Mouse (Mus musculus) adrenal gland, postnatal 10 days (tissue): Measurements from ENCODE around the gene Atxn1. TPM values are rescaled to one million over a fixed set of nuclear protein-coding genes. Genes with fewer than 3 reads are reported as not detected.

Experiments used
- DNase-seq: peaks from one replicate; pipeline ENCODE4 v3.0.0; 2021; ENCODE audit warnings: mixed read lengths
- total RNA-seq, 2 experiments: library from RNA; stranded (reverse); gene quantifications; 2 replicates each; pipeline ENCODE4 v1.2.3; 2021

Gene Atxn1
- total RNA-seq, 2 experiments from 2014 or later = 25.2 to 41.2 TPM

DNA sequence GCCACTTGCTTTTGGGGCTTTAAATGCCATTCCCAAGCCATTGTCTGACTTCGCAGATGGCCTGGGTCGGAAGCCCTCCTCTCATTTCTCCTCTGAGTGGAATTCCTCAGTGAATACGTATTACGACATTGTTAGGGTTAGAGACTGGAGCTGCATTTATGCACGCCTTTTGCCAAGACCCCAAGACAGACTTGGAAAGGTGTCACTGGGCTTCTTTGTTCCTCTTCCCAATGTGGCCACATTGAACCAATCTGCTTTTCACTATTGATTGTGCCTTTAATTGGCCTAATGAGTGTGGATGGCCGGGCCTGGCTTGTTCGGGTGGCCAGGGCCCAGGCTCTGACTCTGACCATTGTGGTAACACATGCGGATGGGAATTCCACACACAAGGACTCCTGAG is 336.5 kb downstream of the Atxn1 start:
- no peak for DNase-seq

DNA sequence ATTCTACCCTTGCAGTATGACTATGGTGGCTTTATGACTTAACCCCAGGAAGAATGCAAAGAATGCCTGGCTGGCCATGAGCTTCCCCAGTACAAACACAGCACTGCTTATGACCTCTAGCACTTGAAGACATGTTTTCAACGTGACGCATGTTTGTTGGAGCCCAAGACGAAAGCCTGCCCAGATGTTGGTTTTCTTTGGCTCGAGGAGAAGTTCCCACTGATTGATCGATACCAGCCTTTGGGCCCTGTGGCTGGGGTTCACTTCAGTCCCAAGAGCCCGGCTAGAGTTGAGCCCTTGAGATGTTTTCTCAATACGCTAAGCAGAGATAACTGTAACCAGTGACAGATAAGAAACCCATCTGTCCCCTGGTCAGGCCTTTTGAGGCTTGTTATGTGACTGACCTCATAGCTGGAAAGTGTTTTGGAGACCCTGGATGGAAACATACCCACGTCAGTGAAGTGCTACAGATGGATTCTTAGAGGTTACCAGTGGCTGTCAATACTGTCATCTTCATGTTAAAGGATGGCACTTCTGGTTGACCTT is 337.5 kb downstream of the Atxn1 start:
- no peak for DNase-seq

DNA sequence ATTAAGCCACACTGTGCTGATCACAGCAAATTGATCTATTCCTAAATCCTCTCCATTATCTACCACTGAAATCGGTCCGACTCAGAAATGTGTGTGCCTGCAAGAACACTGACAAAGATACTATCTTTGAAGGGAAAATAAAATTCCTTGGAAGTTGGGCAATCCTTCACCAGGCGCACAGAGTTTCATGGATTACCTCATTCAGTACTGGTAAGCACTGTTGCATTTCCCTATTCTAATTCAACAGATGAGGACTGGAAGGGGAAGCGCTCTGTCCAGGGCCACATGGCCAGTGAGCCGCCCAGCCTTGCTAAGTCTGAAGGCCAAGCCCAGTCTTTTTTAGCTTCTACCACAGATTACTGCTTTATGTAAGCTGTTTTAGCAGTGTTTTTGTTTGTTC is 339.1 kb downstream of the Atxn1 start:
- no peak for DNase-seq

DNA sequence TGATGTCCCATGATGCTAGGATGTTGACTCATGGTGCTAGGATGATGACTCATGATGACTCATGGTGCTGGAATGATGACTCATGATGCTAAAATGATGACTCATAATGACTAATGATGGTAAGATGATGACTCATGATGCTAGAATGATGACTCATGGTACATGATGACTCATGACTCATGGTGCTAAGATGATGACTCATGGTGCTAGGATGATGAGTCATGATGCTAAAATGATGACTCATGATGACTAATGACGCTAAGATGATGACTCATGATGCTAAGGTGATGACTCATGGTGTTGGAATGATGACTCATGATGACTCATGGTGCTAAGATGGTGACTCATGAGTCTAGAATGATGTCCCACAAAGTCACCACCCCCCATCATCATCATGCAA is 341.0 kb downstream of the Atxn1 start:
- DNase-seq = no peak

DNA sequence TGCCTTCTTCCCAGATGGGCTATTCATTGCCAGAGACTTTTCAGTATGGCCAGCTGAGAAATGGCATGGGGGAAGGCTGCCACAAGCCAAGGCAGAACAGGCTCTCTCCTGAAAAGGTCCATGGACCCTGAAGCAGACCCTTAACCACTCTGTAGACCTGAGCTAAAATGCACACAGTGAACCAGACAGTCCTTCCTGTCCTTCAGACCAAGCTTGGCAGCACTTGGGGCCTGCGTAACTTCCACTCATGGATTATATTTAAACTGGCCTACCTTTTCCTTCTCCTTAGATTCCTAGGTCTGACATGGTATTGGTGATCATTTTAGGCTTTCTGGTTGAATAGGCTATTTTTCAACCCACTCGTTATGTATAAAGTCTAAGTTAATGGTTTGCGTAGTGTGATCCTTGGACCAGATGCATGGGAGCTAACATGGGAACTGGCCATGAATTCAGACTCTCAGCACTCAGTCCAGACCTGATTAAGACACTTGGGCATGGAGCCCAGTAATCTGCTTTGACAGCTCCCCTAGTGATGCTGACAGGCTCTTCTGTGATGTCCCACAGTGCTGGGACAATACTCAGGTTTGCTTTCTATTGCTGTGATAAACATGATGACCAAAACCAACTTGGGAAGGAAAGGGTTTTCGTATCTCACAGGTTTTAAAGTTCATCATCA is 341.8 kb downstream of the Atxn1 start:
- DNase-seq = no peak

DNA sequence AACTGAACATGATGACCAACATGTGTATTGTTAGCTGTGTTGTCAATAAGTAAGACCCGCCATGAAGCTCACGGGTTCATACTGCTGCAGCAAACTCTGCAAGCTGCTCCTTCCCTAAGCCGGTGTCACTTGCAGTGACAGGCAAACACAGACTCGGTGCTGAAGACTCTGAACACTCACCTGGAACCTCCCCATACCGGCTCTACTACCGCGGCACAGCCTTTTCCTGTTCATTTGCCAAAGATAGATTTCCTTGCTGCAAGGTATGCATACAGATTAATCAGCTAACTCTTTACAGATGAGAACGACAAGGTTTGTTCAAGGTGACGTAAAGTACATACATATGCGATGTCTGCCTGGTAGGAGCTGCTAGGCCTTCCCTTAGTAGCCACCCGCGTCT is 344.1 kb downstream of the Atxn1 start:
- no peak for DNase-seq

DNA sequence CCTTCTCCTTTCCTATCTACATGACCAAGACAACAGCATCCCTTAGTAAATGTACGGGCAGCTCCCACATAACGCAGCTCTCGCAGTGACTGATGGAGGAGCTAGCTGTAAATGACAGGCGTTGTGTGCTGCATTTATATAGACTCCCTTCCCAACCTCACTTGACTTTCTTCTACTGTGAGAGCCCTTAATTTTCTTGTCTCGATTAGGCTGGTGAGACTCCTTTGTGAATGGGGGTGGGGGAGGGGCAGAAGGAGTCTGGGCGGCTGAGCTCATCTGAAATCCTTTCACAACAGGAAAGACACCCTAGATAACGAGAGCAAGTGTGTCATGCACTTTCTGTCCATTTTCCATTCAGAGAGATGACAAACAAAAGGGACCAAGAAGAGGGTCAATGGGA is 344.5 kb downstream of the Atxn1 start:
- no peak for DNase-seq

DNA sequence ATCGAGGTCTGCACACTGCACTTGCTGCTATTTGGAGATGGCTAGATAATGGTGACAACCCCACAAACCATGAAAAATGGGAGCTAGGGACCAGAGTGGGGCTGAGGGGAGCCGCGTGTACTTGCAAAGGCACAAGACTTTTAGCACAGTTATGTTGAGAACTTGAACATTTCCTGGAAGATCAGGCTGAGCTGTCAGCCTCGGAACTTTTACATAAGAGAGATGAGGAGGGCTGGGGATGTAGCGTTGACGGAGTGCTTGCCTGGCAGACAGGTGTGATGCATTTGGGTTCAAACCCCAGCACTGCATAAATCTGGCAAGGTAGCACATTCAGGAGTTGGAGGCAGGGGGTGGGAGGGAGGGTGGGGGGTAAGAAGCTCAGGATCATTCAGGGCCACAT is 346.8 kb downstream of the Atxn1 start:
- no peak for DNase-seq

DNA sequence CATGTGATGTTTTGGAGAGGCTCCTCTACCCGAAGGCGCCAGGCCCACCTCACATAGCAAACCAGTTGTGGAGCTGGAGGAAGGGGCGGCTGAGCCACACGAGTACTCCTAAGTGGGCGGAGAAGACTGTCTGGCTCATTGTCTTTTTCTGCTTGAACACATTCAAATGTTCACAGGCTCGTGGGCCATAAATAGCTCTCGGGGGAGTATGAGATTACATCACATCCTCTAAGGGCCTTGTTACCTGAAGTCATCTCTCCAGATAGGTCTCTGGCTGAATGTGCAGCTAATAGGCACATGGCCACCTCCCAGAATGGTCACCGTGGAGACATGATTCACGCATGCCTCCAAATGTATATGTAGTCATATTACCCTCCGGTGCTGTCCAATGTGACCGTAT is 350.0 kb downstream of the Atxn1 start:
- DNase-seq = no peak

DNA sequence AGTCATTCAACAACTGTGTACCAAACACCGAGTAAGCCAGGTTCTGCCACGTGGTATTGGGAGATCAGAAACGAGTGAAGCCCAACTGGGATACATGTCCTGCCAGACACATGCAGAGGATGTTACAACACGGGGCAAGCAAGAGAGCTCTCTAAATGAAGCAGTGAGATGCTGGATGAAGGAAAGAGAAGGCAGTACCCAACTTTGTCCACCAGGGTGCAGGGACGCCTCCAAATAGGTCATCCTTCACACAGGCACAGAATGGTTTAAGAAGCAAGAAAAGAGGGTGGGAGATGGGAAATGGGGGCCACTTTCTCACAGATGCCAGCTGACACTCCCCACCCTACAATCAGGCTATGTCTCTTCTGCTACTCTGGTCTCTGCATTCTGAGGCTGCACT is 351.5 kb downstream of the Atxn1 start:
- peak; percentile 48 for DNase-seq

DNA sequence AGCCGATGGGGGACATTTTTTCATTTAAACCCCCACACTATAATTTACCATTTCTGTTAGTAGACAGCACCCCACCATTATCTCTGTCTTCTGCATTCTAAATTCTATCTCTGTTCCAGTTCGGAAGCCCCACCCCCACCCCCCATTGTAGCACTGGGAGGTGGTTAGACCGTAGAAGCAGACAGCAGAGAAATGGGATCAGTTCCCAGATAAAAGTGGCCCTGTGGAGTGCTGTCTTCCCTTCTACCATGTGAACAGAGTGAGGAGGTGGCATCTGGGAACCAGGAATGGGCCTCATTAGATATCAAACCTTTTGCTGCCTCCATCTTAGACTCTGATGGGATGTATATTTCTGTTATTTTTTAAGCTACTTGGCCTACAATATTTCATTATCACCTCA is 353.3 kb downstream of the Atxn1 start:
- no peak for DNase-seq

DNA sequence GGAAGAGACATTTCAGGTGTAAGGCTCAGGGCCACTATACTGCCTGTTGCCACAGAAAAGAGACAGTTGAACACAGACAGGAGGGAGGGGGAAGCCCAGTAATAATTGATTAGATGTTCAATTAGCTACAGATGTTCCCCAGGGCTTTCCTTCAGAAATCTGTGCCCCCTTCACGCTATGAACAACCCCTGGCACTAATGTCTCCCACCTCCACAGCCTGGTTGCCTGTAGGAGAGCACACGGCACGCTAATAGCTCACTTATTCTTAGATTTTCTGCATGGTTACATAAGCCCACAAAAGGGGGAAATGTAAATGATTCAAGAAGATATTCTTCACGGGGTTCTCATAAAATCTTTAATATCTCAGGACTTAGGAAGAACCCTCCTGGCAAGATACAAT is 355.3 kb downstream of the Atxn1 start:
- no peak for DNase-seq

DNA sequence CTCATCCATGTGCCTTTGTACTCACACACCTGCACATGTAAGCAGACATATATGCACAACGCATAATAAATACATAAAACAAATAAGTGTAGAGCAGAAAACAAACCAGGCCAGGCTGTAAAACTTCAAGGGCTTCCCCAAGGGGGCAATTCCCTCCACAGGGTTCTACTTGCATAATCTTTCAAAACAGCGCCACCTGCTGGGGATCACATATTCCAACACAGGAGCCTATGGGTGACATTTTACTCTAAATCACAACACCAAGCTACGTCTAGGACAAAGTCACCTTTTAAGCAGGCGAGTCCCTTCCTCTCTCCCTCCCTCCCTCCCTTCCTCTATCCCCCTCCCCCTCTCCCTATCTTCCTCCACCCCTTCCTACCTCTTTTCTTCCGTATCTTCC is 356.2 kb downstream of the Atxn1 start:
- no peak for DNase-seq

DNA sequence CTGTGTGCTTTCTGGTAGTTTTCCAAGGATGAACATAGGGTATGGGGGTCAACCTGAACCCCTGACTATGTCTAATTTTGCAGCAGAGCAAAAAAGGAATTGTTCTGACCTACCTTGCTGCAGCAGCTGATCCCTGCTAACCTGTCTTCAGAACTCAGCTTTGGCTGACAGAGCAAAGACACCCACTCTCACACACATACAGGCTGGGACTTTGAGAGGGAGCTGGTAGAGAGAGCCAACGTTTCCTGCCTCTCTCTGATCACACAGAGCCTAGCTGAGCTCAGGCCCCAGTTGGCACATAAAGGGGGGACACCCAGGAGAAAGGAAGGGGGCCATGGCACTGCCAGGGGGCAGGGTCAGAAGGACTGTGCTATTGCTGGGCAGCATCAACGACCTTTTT is 356.9 kb downstream of the Atxn1 start:
- no peak for DNase-seq

DNA sequence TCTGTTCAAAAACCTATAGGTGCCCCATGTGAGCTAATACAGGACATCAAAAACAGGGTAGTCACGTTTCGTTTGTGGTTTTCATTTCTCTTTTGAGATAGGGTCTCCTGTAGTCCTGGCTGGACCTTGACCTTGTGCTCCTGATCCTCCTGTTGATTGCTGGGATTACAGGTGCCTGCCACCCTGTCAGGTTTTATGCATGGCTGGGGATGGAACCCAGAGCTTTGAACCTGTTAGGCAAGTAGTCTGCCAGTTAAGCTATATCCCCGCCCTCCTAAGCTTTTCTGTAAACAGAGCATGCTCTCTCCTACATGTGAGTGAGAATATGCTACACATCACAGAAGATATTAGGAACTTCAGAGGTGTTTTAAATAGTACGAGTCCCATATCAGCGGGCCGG is 361.2 kb downstream of the Atxn1 start:
- DNase-seq = no peak

DNA sequence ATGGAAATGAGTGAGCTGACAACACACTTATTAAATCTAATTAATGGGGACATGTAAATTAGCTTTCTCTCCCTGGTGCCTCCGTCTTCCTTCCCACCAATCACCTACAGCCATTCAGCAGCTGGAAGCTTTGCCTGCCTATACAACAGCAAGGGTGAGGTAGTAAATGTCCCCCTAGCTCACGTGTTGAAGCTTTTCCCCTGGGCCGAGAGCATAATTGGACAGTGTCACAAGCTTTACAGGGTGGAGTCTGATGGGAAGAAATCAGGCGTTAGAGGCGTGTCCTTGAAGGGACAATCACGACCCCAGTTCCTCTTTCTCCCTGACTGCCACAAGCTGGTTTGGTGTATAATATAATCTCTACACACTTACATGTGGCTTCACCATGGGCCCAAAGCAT is 364.4 kb downstream of the Atxn1 start:
- DNase-seq = no peak

DNA sequence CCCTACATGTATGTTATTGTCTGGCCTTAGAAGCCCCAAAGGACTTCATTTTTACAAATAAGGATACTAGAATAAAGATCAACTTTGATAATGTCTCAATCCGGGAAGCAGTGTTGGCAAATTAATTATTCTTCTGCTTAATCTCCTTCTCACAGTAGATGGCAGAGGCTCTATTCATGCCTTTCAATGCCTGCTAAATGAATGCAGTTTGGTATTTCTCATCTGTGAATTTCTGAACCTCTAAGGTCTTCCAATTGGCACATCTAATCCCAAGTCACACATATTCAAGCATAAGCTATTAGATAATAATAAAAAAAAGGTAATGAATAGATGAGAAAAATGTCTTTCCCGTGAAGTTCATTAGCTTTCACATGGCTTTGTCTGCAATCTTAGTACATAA is 365.0 kb downstream of the Atxn1 start:
- no peak for DNase-seq

DNA sequence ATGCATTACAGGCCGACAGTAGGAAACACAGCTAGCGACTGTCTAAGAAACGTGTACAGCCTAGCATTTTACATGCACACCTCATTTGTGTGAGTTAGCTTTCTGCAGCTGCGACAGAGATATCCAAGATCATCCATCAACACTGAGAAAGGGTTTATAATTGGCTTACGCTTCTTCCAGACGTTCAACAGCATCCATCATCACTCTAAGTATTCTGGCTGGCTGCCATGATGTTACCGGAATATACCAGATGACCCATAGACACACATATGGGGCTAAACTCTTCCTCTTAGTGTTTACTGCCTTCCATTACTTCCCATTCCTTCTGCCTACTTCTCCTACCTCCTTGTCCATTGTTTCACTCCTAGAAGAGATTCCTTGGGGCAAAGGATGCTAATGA is 369.4 kb downstream of the Atxn1 start:
- no peak for DNase-seq

DNA sequence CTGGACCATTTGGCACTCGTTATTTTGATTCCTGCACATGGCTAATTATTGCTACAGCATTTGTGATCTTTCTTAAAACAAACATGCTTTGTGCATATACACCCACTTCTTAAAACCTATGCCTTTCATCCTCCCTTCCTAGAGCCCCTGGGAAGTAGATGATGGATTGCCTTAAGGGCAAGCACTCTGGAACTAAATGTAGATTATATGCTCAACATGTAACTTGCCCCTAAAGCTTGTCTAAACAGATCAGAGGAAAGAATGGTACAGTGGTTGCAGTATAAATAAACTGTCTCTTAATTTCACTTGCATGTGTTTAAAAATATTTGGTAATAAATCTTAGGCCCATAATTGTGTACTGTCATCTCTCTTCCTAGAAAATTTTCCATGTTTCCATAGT is 370.9 kb downstream of the Atxn1 start:
- DNase-seq = no peak

DNA sequence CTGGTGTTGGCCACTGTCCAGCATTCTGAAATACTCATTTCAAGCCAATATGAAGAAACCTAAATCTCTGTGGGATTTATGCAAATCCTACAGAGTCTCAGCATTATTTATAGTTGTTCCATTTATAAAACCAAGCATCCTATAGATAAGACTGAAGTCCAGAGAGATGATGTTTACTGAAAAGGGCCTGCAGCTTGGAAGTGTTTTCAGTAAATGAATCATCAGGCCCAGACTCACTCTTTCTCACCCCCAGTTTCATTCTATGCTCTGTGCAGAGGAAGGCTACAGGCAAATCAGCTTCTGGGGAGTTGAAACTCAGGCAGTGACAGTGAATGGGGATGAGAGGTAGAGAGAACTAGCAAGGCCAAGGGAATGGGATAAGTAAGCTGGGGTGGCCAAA is 373.9 kb downstream of the Atxn1 start:
- no peak for DNase-seq

DNA sequence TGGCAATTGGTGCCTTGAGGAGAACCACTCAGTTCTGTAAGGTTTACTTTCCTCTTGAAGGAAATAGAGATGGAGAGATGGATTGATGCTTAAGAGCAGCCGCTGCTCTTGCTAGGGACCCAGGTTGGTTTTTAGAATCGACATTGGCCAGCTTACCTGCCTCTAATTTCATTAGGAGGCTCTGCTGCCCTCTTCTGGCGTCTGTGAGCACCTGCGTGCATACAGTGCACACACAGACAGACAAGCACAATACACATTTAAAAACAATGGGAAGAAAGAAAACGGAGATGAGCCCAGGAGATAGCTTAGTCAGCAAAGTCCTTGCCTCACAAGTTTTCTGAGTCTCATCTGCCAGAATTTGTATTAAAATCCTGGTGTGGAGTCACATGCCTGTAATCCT is 381.7 kb downstream of the Atxn1 start:
- no peak for DNase-seq

DNA sequence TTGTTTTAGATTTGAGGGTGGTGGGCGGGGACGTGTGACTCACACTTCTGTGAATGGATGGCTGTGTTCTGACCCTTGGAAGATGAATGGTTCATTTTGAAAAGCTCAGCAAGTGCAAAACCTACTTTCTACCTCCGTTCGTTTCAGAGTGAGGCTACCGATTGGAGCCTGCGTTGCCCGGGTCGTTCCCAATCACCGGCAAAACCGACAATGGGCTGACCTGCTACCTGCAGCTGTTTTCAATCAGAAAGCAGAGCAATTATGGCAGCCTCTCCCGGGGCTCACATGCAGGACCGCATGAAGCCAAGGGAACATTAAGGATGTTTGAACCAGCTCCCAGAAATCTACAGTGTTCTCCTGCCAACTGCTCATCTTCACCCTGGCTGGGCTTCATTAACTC is 382.5 kb downstream of the Atxn1 start:
- no peak for DNase-seq

DNA sequence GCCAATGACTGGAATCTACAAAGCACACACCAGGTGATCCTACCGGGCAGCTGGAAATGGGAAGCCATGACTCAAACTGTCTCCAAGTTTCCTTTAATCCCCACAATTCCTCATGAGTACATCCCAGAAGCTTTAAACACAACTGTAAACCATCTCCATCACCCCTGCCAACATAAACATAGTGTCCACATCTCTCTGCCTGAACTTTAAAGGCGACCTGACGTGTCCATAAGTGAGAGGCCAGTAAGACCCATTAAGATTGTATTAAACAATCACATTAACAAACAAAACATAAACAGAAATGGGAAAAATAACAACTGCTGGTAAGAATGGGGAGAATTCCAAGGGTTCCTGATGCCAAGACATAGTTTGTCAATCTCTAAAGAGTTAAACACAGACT is 385.1 kb downstream of the Atxn1 start:
- DNase-seq = no peak

DNA sequence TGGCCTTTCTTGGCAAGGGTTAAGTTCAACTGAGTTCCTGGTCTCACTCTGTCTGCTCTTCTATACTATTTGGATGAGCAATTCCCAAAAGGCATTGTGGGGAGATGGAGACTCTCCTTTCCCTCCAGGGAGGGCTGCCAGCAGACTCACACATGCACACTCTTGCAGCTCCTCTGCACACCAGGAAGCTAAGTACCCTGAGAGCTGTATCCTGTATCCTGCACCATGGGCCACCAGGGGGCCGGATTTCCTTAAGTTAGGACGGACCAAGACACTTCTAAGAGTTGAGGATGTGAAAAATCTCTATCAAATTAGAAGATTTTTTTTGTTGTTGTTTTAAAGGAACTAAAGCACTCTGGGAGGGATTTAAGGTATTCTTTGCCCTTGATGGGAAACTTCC is 387.0 kb downstream of the Atxn1 start:
- DNase-seq = peak; percentile 56

DNA sequence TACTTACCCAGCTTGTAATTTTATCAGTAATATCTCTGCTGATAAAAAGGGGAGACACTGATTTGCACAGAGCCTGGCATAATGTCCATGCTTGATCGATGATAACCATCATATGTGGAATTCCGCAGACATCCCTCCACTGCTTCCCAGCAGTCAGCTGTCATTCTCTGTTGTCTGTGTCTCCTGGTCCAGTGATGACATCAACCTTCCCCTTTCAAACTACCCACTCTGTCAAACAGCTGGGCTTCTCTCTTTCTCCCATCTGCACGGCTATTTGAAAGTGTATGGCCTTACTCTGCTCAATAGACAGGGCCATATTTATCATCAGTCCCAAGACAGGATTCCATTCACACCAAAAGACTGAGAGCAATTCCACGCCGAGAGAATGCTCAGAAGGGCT is 387.4 kb downstream of the Atxn1 start:
- DNase-seq = no peak
